Mouse (Mus musculus): ENCODE data around the gene Tead1.

The Tead1 gene

GRCm38 (mm10) chr7:112686586-112686985 is 7.5 kb downstream of the Tead1 start:
- no peak for DNase-seq

- peak; percentile 56 to 64 for DNase-seq
Observed at GRCm38 (mm10) chr7:112688425-112689001, 9.4 kb downstream of the Tead1 start.

GRCm38 (mm10) chr7:112690836-112691781 is 12.0 kb downstream of the Tead1 start:
- peak; percentile 65 to 86 for DNase-seq

- DNase-seq: peak in 1 of 2 experiments; percentile 39
Observed at GRCm38 (mm10) chr7:112693566-112693965, 14.4 kb downstream of the Tead1 start.

- DNase-seq: no peak
Observed at GRCm38 (mm10) chr7:112696777-112697161, 17.7 kb downstream of the Tead1 start.

GRCm38 (mm10) chr7:112697162-112697841 is 18.2 kb downstream of the Tead1 start:
- peak; percentile 66 to 69 for DNase-seq

- DNase-seq: peak; percentile 80 to 82
Observed at GRCm38 (mm10) chr7:112700082-112700481, 21.0 kb downstream of the Tead1 start.

- DNase-seq: no peak
Observed at GRCm38 (mm10) chr7:112703341-112703740, 24.2 kb downstream of the Tead1 start.

GRCm38 (mm10) chr7:112705870-112706269 is 26.8 kb downstream of the Tead1 start:
- DNase-seq: no peak

- no peak for DNase-seq
Observed at GRCm38 (mm10) chr7:112706756-112707155, 27.6 kb downstream of the Tead1 start.

- peak; percentile 45 to 63 for DNase-seq
Observed at GRCm38 (mm10) chr7:112710409-112711107, 31.4 kb downstream of the Tead1 start.

GRCm38 (mm10) chr7:112711977-112712376 is 32.9 kb downstream of the Tead1 start:
- DNase-seq: no peak

GRCm38 (mm10) chr7:112713509-112713908 is 34.4 kb downstream of the Tead1 start:
- no peak for DNase-seq

- peak; percentile 74 to 88 for DNase-seq
Observed at GRCm38 (mm10) chr7:112714783-112715182, 35.7 kb downstream of the Tead1 start.

- DNase-seq: no peak
Observed at GRCm38 (mm10) chr7:112716701-112717100, 37.6 kb downstream of the Tead1 start.

GRCm38 (mm10) chr7:112717676-112718075 is 38.6 kb downstream of the Tead1 start:
- peak; percentile 40 to 54 for DNase-seq

- DNase-seq: no peak
Observed at GRCm38 (mm10) chr7:112719394-112720142, 40.5 kb downstream of the Tead1 start.

- peak in 1 of 2 experiments; percentile 44 for DNase-seq
Observed at GRCm38 (mm10) chr7:112720143-112720988, 41.2 kb downstream of the Tead1 start.

- no peak for DNase-seq
Observed at GRCm38 (mm10) chr7:112720989-112721337, 41.8 kb downstream of the Tead1 start.

GRCm38 (mm10) chr7:112721859-112722258 is 42.7 kb downstream of the Tead1 start:
- DNase-seq: no peak

- no peak for DNase-seq
Observed at GRCm38 (mm10) chr7:112728399-112728798, 49.3 kb downstream of the Tead1 start.

Data from kidney, postnatal 36 days (tissue).